Mouse (Mus musculus) midbrain, embryonic 13.5 days (tissue): ENCODE results near the gene Myadm. TPM values are rescaled to one million over a fixed set of nuclear protein-coding genes. Genes with fewer than 3 reads are reported as not detected.

Source experiments
- ATAC-seq: fragments of 200-750 bp; cut with Nextera tagmentation; 2 replicates; pipeline ENCODE4 v1.8.0; 2017; ENCODE audit warnings: mild to moderate bottlenecking, moderate TSS enrichment, moderate library complexity
- H3K27ac ChIP-seq: fragments of 300-500 bp; sonication (generic); 2 replicates; pipeline ENCODE4 v1.5.1; 2015; ENCODE audit warnings: inconsistent platforms, mild to moderate bottlenecking, moderate library complexity
- H3K27me3 ChIP-seq: fragments of 300-500 bp; sonication (generic); 2 replicates; pipeline ENCODE4 v1.6.1; 2015; ENCODE audit warnings: mild to moderate bottlenecking, inconsistent platforms
- H3K36me3 ChIP-seq: fragments of 300-500 bp; sonication (generic); 2 replicates; pipeline ENCODE4 v1.6.1; 2015; ENCODE audit warnings: mild to moderate bottlenecking, inconsistent platforms
- H3K4me1 ChIP-seq: fragments of 300-500 bp; sonication (generic); replicated peaks from 2 replicates; pipeline ENCODE4 v1.6.1; 2015; ENCODE audit warnings: inconsistent platforms
- H3K4me2 ChIP-seq: fragments of 300-500 bp; sonication (generic); replicated peaks from 2 replicates; pipeline ENCODE4 v1.6.1; 2015; ENCODE audit warnings: moderate library complexity, mild to moderate bottlenecking, inconsistent platforms
- H3K4me3 ChIP-seq: fragments of 300-500 bp; sonication (generic); replicated peaks from 2 replicates; pipeline ENCODE4 v1.5.1; 2015; ENCODE audit warnings: mild to moderate bottlenecking, inconsistent platforms
- H3K9ac ChIP-seq: fragments of 300-500 bp; sonication (generic); replicated peaks from 2 replicates; pipeline ENCODE4 v1.6.1; 2015; ENCODE audit warnings: mild to moderate bottlenecking, inconsistent platforms
- H3K9me3 ChIP-seq: fragments of 300-500 bp; sonication (generic); 2 replicates; pipeline ENCODE4 v1.6.1; 2016; ENCODE audit warnings: mild to moderate bottlenecking, inconsistent platforms
- WGBS: fragments of 180-500 bp; shearing (Covaris S2); methylation state at CpG from one replicate; pipeline ENCODE4 v1.1.7; 2015; 5-methylcytosine and 5-hydroxymethylcytosine counted together
- polyA plus RNA-seq: library from polyadenylated mRNA; unstranded; fragments of >200 nt; fragmentation: Nextera tagmentation; extraction: Ambion mirVana; gene quantifications from 2 replicates; pipeline ENCODE4 v1.2.1, GENCODE M21; 2015

Gene Myadm
- polyA plus RNA-seq, 1 experiment from 2014 or later: 23.8 TPM

GRCm38 (mm10) chr7:3303276-3303781, 14.4 kb downstream of the Myadm start:
- H3K4me3 ChIP-seq: peak overlapping the region; percentile 41
- no peaks in the 10 kb centered on the region for H3K9me3 ChIP-seq
- H3K4me1 ChIP-seq: peaks cover 37% of the 10 kb centered on the region
- ATAC-seq: peak; percentile 80
- H3K9ac ChIP-seq: peak overlapping the region; percentile 64
- H3K27me3 ChIP-seq: peaks cover 47% of the 10 kb centered on the region
- under 1% methylated on average over 27 of the region's 29 CpGs for WGBS
- no peak overlapping the region for H3K27ac ChIP-seq
- peaks cover 12% of the 10 kb centered on the region; the same call in 1 of the 2 replicates for H3K36me3 ChIP-seq
- peak overlapping the region; percentile 72 for H3K4me2 ChIP-seq

GRCm38 (mm10) chr7:3303789-3304188, 14.9 kb downstream of the Myadm start:
- peak overlapping the region; percentile 72 for H3K4me2 ChIP-seq
- H3K9me3 ChIP-seq: no peaks in the 10 kb centered on the region
- peak; percentile 53 for ATAC-seq
- H3K27ac ChIP-seq: no peak overlapping the region
- WGBS: 3% methylated on average over 12 of the region's 12 CpGs
- H3K4me1 ChIP-seq: peaks cover 36% of the 10 kb centered on the region
- peak overlapping the region; percentile 64 for H3K9ac ChIP-seq
- H3K27me3 ChIP-seq: peaks cover 47% of the 10 kb centered on the region
- peaks cover 8% of the 10 kb centered on the region; the same call in 1 of the 2 replicates for H3K36me3 ChIP-seq
- peak overlapping the region; percentile 41 for H3K4me3 ChIP-seq

GRCm38 (mm10) chr7:3304298-3304697, 15.4 kb downstream of the Myadm start:
- Histone ChIP-seq H3K9ac (peak overlapping the region; percentile 64; the same call in 1 of the 2 replicates), H3K4me2 (peak overlapping the region; percentile 72), H3K9me3 (no peaks in the 10 kb centered on the region), H3K36me3 (peaks cover 6% of the 10 kb centered on the region; the same call in 1 of the 2 replicates), H3K27me3 (peaks cover 47% of the 10 kb centered on the region), H3K4me1 (peaks cover 36% of the 10 kb centered on the region), H3K27ac (no peak overlapping the region), H3K4me3 (peak overlapping the region; percentile 41)
- ATAC-seq: peak; percentile 28
- 2% methylated on average over 10 of the region's 10 CpGs for WGBS

DNA sequence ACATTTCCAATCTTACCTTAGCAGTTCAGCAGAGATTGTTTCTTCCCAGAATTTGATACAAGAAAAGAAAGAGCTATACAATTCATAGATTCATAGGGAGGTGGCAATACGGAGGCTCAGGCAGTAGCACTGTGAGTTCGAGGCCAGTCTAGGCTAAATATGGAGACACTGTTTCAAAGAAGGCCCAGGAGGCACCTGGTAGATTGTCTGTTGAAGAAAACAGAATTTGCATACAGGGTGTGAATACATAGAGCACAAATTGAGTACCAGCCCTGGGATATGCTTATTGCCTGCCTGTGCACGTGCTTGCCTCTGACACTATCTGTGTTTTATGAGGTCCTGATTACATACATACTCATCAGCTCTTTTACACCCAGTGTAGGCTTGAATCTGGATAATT, 17.5 kb downstream of the Myadm start:
- peaks cover 36% of the 10 kb centered on the region for H3K4me1 ChIP-seq
- WGBS: 76% methylated on average over 3 of the region's 3 CpGs
- H3K9ac ChIP-seq: no peak overlapping the region
- peaks cover 4% of the 10 kb centered on the region; the same call in 1 of the 2 replicates for H3K9me3 ChIP-seq
- peaks cover 38% of the 10 kb centered on the region for H3K27me3 ChIP-seq
- no peak overlapping the region for H3K4me3 ChIP-seq
- H3K36me3 ChIP-seq: no peaks in the 10 kb centered on the region
- H3K4me2 ChIP-seq: no peak overlapping the region
- H3K27ac ChIP-seq: no peak overlapping the region
- no peak for ATAC-seq

DNA sequence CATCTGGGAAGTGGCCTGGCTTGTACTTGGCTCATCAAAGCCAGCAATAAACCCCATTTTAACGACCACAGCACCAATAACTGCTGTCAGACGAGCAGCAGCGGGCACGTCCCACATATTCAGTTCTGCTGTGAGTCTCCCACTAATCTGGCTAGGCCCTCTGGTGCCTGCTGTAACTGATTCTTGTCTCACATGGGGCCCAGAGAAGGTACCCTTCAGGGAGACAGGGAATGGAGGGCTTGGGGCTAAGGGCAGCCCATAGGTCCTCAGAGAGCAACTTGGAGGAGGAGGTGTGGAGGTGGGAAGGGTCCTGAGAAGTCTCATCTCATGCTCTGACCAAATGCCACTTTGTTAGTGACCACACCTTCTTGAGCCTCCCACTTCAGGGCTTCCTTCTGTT, 19.8 kb downstream of the Myadm start:
- Histone ChIP-seq H3K4me1 (peaks cover 16% of the 10 kb centered on the region), H3K4me3 (no peak overlapping the region), H3K9me3 (peaks cover 4% of the 10 kb centered on the region; the same call in 1 of the 2 replicates), H3K27ac (no peak overlapping the region), H3K4me2 (no peak overlapping the region), H3K27me3 (peaks cover 18% of the 10 kb centered on the region), H3K9ac (no peak overlapping the region), H3K36me3 (no peaks in the 10 kb centered on the region)
- WGBS: 65% methylated on average over 4 of the region's 4 CpGs
- ATAC-seq: no peak

- Histone ChIP-seq H3K4me2 (no peak overlapping the region), H3K9ac (no peak overlapping the region), H3K4me3 (no peak overlapping the region), H3K27me3 (peaks cover 9% of the 10 kb centered on the region; the same call in 1 of the 2 replicates), H3K4me1 (peaks cover under 1% of the 10 kb centered on the region; the same call in 1 of the 2 replicates), H3K27ac (no peak overlapping the region), H3K9me3 (peaks cover 4% of the 10 kb centered on the region; the same call in 1 of the 2 replicates), H3K36me3 (no peaks in the 10 kb centered on the region)
- WGBS: 98% methylated on average over 7 of the region's 7 CpGs
- no peak for ATAC-seq
Observed at GRCm38 (mm10) chr7:3310233-3310632, 21.4 kb downstream of the Myadm start.

GRCm38 (mm10) chr7:3313571-3313970, 24.7 kb downstream of the Myadm start:
- 85% methylated on average over 8 of the region's 8 CpGs for WGBS
- H3K4me3 ChIP-seq: no peak overlapping the region
- H3K27ac ChIP-seq: no peak overlapping the region
- peaks cover 4% of the 10 kb centered on the region; the same call in 1 of the 2 replicates for H3K9me3 ChIP-seq
- no peak overlapping the region for H3K9ac ChIP-seq
- H3K4me1 ChIP-seq: 0 out of 2 replicates have a peak, but pooled peaks cover 6% of the 10 kb centered on the region
- peak; percentile 49 for ATAC-seq
- no peak overlapping the region for H3K4me2 ChIP-seq
- no peaks in the 10 kb centered on the region for H3K27me3 ChIP-seq
- H3K36me3 ChIP-seq: no peaks in the 10 kb centered on the region

GRCm38 (mm10) chr7:3314121-3314520, 25.2 kb downstream of the Myadm start:
- ATAC-seq: peak; percentile 78

GRCm38 (mm10) chr7:3317704-3318103, 28.8 kb downstream of the Myadm start:
- no peak for ATAC-seq
- 48% methylated on average over 4 of the region's 4 CpGs for WGBS

More at GRCm38 (mm10) chr7:3314121-3314520, 25.2 kb downstream of the Myadm start:
- Histone ChIP-seq H3K4me3 (no peak overlapping the region), H3K9ac (no peak overlapping the region), H3K9me3 (peaks cover 4% of the 10 kb centered on the region; the same call in 1 of the 2 replicates), H3K4me1 (0 out of 2 replicates have a peak, but pooled peaks cover 6% of the 10 kb centered on the region), H3K36me3 (no peaks in the 10 kb centered on the region), H3K27ac (no peak overlapping the region), H3K4me2 (no peak overlapping the region), H3K27me3 (no peaks in the 10 kb centered on the region)
- WGBS: 64% methylated on average over 5 of the region's 5 CpGs

DNA sequence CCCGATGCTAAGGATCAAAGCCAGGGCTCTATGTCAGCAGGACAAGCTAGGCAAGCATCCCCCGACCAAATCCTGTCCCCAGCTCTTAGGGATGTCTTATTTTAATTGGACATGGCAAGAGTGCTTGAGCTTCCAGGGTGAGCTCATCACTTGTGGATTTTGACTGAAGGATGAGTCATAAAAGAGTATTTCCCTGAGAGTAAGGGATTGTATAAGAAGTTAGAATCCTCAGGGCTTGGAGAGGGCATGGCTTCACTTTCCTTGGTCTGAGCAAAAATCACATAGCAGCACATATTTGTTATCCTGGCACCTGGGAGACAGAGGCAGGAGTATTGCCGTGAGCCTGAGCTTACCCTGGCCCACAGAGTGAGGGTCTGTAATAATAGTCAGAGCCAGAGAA, 32.0 kb downstream of the Myadm start:
- Histone ChIP-seq H3K27ac (no peak overlapping the region), H3K4me3 (no peak overlapping the region), H3K27me3 (no peaks in the 10 kb centered on the region), H3K9me3 (no peaks in the 10 kb centered on the region), H3K9ac (no peak overlapping the region), H3K4me2 (no peak overlapping the region), H3K36me3 (no peaks in the 10 kb centered on the region), H3K4me1 (0 out of 2 replicates have a peak, but pooled peaks cover 6% of the 10 kb centered on the region)
- no peak for ATAC-seq
- WGBS: 70% methylated on average over 3 of the region's 3 CpGs

More at GRCm38 (mm10) chr7:3317704-3318103, 28.8 kb downstream of the Myadm start:
- 0 out of 2 replicates have a peak, but pooled peaks cover 6% of the 10 kb centered on the region for H3K4me1 ChIP-seq
- H3K36me3 ChIP-seq: no peaks in the 10 kb centered on the region
- H3K4me2 ChIP-seq: no peak overlapping the region
- no peak overlapping the region for H3K4me3 ChIP-seq
- no peak overlapping the region for H3K9ac ChIP-seq
- H3K27ac ChIP-seq: no peak overlapping the region
- no peaks in the 10 kb centered on the region for H3K9me3 ChIP-seq
- H3K27me3 ChIP-seq: no peaks in the 10 kb centered on the region

DNA sequence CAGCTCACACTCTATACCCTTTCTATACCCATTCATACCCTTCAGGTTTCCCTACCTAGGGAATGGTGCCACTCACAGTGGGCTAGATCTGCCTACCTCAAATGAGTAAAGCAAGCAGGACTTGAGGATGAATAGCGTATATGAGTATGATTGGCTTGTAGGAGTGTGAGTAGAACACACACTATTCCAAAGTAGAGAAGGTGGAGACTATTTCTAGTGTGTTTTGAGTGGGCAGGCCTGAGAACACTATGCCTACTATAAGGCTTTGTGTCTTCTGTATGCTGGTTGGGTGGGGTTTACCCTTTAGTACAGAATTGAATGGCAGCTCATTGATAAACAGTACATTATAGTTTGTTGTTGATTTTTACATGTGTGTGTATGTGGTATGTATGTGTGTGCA, 34.9 kb downstream of the Myadm start:
- Histone ChIP-seq H3K36me3 (no peaks in the 10 kb centered on the region), H3K4me2 (no peak overlapping the region), H3K9me3 (no peaks in the 10 kb centered on the region), H3K4me1 (no peaks in the 10 kb centered on the region), H3K9ac (no peak overlapping the region), H3K27ac (no peak overlapping the region), H3K4me3 (no peak overlapping the region), H3K27me3 (peaks cover under 1% of the 10 kb centered on the region; the same call in 1 of the 2 replicates)
- 95% methylated on average over 1 of the region's 1 CpGs for WGBS
- no peak for ATAC-seq

DNA sequence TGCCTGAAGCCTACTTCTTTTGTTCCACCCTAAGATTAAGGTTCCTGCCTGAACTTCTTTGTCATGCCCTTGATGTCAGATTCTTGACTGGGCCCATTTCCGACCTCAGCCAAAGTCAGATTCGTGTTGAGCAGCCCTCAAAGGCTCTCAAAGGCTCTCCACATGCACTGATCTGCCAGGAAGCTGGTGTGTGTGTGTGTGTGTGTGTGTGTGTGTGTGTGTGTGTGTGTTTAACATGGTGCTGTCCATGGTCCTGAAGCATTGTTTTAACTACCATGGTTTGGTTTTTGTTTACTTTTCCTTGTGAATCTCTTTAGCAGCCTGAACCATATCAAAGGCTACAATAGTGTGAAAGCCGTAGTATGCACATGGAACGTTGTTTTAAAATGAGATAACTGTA, 39.1 kb downstream of the Myadm start:
- Histone ChIP-seq H3K4me1 (peaks cover 14% of the 10 kb centered on the region), H3K9ac (no peak overlapping the region), H3K9me3 (no peaks in the 10 kb centered on the region), H3K36me3 (no peaks in the 10 kb centered on the region), H3K27me3 (peaks cover 17% of the 10 kb centered on the region), H3K4me3 (no peak overlapping the region), H3K27ac (no peak overlapping the region), H3K4me2 (no peak overlapping the region)
- 80% methylated on average over 4 of the region's 4 CpGs for WGBS
- ATAC-seq: no peak
